Mouse (Mus musculus) lung, embryonic 14.5 days (tissue): ENCODE data around the gene Cabp2. TPM values are rescaled to one million over a fixed set of nuclear protein-coding genes. Genes with fewer than 3 reads are reported as not detected.

Experiments used
- ATAC-seq: fragments of 200-750 bp; cut with Nextera tagmentation; 2 replicates; pipeline ENCODE4 v1.8.0; 2017; ENCODE audit warnings: mild to moderate bottlenecking, moderate TSS enrichment, moderate library complexity; ENCODE audit not compliant: insufficient read depth
- DNase-seq: peaks from one replicate; pipeline ENCODE4 v3.0.0-alpha.2; 2015
- H3K27ac ChIP-seq: fragments of 300-500 bp; sonication (generic); 2 replicates; pipeline ENCODE4 v1.5.1; 2014; ENCODE audit warnings: low read depth, mild to moderate bottlenecking, moderate library complexity
- H3K27me3 ChIP-seq: fragments of 300-500 bp; sonication (generic); 2 replicates; pipeline ENCODE4 v1.6.1; 2014; ENCODE audit warnings: low read length, control low read depth; ENCODE audit not compliant: insufficient read depth
- H3K36me3 ChIP-seq: fragments of 300-500 bp; sonication (generic); 2 replicates; pipeline ENCODE4 v1.6.1; 2014; ENCODE audit warnings: control low read depth; ENCODE audit not compliant: insufficient read depth
- H3K4me1 ChIP-seq: fragments of 300-500 bp; sonication (generic); 2 replicates; pipeline ENCODE4 v1.6.1; 2014; ENCODE audit warnings: antibody characterized with exemption, control low read depth; ENCODE audit not compliant: insufficient read depth
- H3K4me2 ChIP-seq: fragments of 300-500 bp; sonication (generic); 2 replicates; pipeline ENCODE4 v1.6.1; 2014; ENCODE audit warnings: mild to moderate bottlenecking
- H3K4me3 ChIP-seq: fragments of 300-500 bp; sonication (generic); 2 replicates; pipeline ENCODE4 v1.5.1; 2014; ENCODE audit warnings: low read depth, low read length
- H3K9ac ChIP-seq: fragments of 300-500 bp; sonication (generic); 2 replicates; pipeline ENCODE4 v1.6.1; 2014
- H3K9me3 ChIP-seq: fragments of 300-500 bp; sonication (generic); 2 replicates; pipeline ENCODE4 v1.6.1; 2016; ENCODE audit warnings: low read depth, low read length, control low read depth
- CTCF ChIP-seq: IDR thresholded peaks from 2 replicates; pipeline ENCODE4 v1.5.1; 2016; ENCODE audit warnings: antibody characterized with exemption, low read depth
- WGBS: fragments of 180-500 bp; shearing (Covaris S2); extraction: QIAGEN DNeasy Blood & Tissue Kit; methylation state at CpG from one replicate; pipeline ENCODE4 v1.1.7; 2014; 5-methylcytosine and 5-hydroxymethylcytosine counted together
- polyA plus RNA-seq: library from polyadenylated mRNA; unstranded; fragments of >200 nt; fragmentation: Nextera tagmentation; extraction: Ambion mirVana; gene quantifications from 2 replicates; pipeline ENCODE4 v1.2.1, GENCODE M21; 2014

Cabp2 gene
- polyA plus RNA-seq, 1 experiment from 2014 or later = not detected

DNA sequence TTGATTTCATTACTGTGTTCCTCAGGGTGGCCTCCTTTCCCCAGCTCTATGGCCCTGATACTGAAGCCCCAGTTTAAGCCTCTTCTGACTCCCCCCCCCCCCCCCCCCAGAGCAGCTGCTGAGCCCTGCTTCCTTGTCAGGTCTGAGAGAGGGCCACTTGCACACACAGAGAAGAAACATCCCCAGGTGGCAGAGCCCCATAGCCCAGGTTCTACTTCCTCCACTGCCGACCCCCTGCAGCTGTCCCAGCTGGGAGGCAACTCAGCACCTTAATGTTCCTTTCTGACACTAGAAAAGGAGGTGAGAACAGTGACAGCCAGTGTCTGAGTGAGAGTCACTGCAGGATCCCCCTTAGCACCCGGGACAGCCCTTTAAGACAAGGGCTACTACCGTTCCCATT lies 22.4 kb downstream of the Cabp2 start:
- peaks cover 31% of the 10 kb centered on the region for H3K27me3 ChIP-seq
- ATAC-seq (no peak), DNase-seq (no peak)
- H3K36me3 ChIP-seq = no peaks in the 10 kb centered on the region
- H3K27ac ChIP-seq = no peak overlapping the region
- no peak for TF ChIP-seq CTCF
- H3K4me3 ChIP-seq = no peak overlapping the region
- no peak overlapping the region for H3K4me2 ChIP-seq
- peaks cover 13% of the 10 kb centered on the region; the same call in 1 of the 2 replicates for H3K4me1 ChIP-seq
- no peaks in the 10 kb centered on the region for H3K9me3 ChIP-seq
- WGBS = 53% methylated on average over 3 of the region's 3 CpGs
- no peak overlapping the region for H3K9ac ChIP-seq

DNA sequence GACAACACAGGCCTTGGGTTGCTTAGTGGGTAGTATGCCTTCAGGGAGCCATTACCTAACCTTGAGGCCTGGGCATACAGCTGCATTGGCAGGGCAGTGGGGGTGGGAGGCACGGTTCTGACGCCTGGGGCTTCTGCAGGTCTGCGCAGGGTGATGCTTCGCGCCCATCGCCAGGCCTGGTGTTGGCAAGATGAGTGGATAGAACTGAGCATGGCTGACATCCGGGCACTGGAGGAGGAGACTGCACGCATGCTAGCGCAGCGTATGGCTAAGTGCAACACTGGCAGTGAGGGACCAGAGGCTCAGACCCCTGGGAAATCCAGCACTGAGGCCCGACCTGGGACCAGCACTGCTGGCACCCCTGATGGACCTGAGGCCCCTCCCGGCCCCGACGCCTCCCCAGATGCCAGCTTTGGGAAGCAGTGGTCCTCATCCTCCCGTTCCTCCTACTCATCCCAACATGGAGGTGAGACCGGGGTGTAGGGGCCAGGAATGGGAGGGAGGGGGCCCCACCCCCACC lies 23.4 kb downstream of the Cabp2 start:
- H3K27ac ChIP-seq = no peak overlapping the region
- no peak for TF ChIP-seq CTCF

DNA sequence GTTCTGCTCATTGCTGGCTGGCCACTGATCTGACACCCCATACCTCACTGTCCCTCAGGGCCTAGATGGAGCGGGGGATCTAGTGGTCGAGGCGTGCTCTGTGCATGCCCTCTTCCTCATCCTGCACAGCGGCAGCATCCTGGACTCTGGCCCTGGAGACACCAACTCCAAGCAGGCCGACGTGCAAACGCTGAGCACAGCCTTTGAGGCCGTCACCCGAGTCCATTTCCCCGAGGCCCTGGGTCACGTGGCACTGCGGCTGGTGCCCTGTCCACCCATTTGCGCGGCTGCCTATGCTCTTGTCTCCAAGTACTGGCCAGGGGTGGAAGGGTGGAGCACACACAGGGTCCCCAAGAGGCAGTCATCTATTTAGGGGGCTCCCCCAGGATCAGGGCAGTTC lies 25.3 kb downstream of the Cabp2 start:
- Histone ChIP-seq H3K9me3 (no peaks in the 10 kb centered on the region), H3K9ac (no peak overlapping the region), H3K4me2 (no peak overlapping the region), H3K27me3 (peaks cover 6% of the 10 kb centered on the region), H3K4me1 (no peaks in the 10 kb centered on the region), H3K36me3 (no peaks in the 10 kb centered on the region), H3K27ac (no peak overlapping the region), H3K4me3 (no peak overlapping the region)
- WGBS = 86% methylated on average over 14 of the region's 14 CpGs
- ATAC-seq (no peak), DNase-seq (no peak)
- no peak for TF ChIP-seq CTCF

More for the DNA sequence above, 23.4 kb downstream of the Cabp2 start:
- peaks cover 26% of the 10 kb centered on the region for H3K27me3 ChIP-seq
- 88% methylated on average over 16 of the region's 16 CpGs for whole genome bisulfite sequencing
- ATAC-seq (no peak), DNase-seq (no peak)
- no peak overlapping the region for H3K9ac ChIP-seq
- no peak overlapping the region for H3K4me3 ChIP-seq
- no peak overlapping the region for H3K4me2 ChIP-seq
- H3K36me3 ChIP-seq = no peaks in the 10 kb centered on the region
- H3K9me3 ChIP-seq = no peaks in the 10 kb centered on the region
- H3K4me1 ChIP-seq = peaks cover 7% of the 10 kb centered on the region; the same call in 1 of the 2 replicates

DNA sequence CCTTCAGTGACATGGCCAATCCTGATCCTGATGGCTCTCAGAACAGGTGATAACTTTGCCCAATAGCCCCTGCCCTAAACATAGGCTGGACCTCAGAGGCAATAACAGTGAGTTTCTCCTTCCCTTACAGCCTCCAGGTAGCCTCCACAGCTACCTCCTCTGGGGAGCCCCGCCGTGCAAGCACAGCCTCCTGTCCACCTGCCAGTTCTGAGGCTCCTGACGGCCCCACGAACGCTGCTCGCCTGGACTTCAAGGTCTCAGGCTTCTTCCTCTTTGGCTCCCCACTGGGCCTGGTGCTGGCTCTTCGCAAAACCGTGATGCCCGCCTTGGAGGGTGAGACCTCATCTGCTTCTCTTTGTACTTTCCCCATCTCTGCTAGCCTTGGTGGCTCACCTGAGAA lies 27.2 kb downstream of the Cabp2 start:
- no peaks in the 10 kb centered on the region for H3K9me3 ChIP-seq
- no peak overlapping the region for H3K4me3 ChIP-seq
- WGBS = 82% methylated on average over 9 of the region's 9 CpGs
- H3K27me3 ChIP-seq = no peaks in the 10 kb centered on the region
- peaks cover 17% of the 10 kb centered on the region; the same call in 1 of the 2 replicates for H3K36me3 ChIP-seq
- TF ChIP-seq CTCF = no peak
- H3K4me1 ChIP-seq = no peaks in the 10 kb centered on the region
- ATAC-seq (no peak), DNase-seq (no peak)
- H3K4me2 ChIP-seq = no peak overlapping the region
- H3K27ac ChIP-seq = no peak overlapping the region
- H3K9ac ChIP-seq = no peak overlapping the region

DNA sequence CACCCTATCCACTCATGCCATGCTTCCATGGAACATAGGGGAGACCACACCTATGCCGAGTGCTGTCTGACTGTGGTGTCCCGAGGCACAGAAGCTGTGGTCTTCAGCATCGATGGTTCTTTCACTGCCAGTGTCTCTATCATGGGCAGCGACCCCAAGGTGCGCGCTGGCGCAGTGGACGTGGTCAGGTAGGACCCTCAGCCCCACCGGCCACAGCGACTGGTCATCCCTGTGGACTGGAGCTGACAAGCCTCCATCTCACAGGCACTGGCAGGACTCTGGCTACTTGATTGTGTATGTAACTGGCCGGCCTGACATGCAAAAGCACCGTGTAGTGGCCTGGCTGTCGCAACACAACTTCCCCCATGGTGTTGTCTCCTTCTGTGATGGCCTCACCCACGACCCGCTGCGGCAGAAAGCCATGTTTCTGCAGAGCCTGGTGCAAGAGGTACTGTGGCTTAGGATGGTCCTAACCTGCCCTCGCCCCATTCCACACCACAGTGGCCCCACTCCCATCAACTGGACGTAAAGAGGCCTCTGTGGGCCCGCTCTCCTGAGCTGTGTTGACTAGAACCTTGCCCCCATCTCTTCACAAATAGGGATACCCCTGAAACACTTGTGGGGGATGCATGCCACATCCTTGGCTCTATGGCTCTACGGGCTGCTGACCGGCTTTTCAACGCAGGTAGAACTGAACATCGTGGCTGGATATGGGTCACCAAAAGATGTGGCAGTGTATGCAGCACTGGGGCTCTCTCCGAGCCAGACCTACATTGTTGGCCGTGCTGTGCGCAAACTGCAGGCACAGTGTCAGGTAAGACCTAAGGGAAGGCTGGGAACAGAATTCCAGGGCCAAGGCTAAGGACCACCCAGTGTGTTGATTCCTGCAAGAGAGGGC lies 30.9 kb downstream of the Cabp2 start:
- DNase-seq (no peak), ATAC-seq (no peak)
- Histone ChIP-seq H3K9ac (no peak overlapping the region), H3K9me3 (no peaks in the 10 kb centered on the region), H3K27me3 (no peaks in the 10 kb centered on the region), H3K36me3 (peaks cover 54% of the 10 kb centered on the region), H3K27ac (no peak overlapping the region), H3K4me1 (no peaks in the 10 kb centered on the region), H3K4me2 (no peak overlapping the region), H3K4me3 (no peak overlapping the region)
- 94% methylated on average over 26 of the region's 26 CpGs for WGBS
- TF ChIP-seq CTCF = no peak

DNA sequence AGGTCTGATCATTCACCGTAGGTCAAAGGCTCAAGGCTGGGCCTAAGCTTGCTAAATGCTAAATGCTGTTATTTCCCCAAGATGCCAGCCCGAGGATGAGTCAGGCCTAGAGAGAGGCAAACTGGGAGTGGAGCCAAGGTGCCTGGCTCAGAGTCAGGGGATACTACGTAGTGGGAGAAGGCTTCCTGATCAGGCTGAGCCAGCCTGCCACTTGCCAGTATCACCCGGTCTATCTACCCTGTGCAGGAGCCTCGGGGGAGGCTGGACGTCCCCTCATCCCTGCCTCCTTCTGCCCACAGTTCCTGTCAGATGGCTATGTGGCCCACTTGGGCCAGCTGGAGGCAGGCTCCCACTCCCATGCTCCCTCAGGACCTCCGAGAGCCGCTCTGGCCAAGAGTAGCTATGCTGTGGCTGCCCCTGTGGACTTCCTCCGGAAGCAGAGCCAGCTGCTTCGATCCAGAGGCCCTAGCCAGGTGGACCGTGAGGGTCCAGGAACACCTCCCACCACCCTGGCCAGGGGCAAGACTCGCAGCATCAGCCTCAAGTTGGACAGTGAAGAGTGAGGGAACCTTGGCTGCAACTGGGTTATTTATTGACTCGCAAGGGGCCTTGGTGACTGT lies 31.9 kb downstream of the Cabp2 start:
- 61% methylated on average over 13 of the region's 13 CpGs for WGBS
- TF ChIP-seq CTCF = no peak
- Histone ChIP-seq H3K36me3 (peaks cover 63% of the 10 kb centered on the region), H3K27ac (no peak overlapping the region), H3K27me3 (no peaks in the 10 kb centered on the region), H3K4me3 (no peak overlapping the region), H3K9ac (no peak overlapping the region), H3K4me2 (0 out of 2 replicates have a peak overlapping the region, but pooled peaks have one; percentile 11), H3K4me1 (no peaks in the 10 kb centered on the region), H3K9me3 (no peaks in the 10 kb centered on the region)
- DNase-seq = peak; percentile 58
- ATAC-seq = peak; percentile 64; the same call in 1 of the 2 replicates

DNA sequence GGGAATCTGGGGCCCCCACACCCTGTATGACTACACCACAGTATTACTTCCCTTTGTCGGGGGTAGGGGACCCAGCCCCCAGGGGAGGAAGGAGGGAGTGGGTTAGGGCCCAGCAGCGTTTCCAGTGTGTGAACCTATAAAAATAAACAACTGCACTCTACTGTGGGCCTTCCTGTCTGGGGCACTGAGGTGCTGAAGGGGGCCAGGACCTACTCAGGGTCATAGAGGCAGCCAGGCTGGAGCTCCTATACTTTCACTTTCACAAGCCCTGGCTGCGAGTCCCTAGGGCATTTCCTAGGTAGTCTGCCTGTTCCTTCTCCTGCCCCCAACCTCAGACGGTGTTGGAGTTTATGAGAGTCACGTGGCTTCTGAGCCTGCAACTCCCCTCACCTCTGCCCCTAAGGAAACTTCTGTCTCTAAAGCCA lies 32.4 kb downstream of the Cabp2 start:
- Histone ChIP-seq H3K9ac (no peak overlapping the region), H3K4me1 (no peaks in the 10 kb centered on the region), H3K27ac (no peak overlapping the region), H3K4me3 (no peak overlapping the region), H3K27me3 (no peaks in the 10 kb centered on the region), H3K9me3 (no peaks in the 10 kb centered on the region), H3K36me3 (peaks cover 63% of the 10 kb centered on the region), H3K4me2 (peak overlapping the region; percentile 11; the same call in 1 of the 2 replicates)
- TF ChIP-seq CTCF = no peak
- no peak for DNase-seq
- peak; percentile 23 for ATAC-seq
- 22% methylated on average over 5 of the region's 5 CpGs for WGBS
